Mouse (Mus musculus) embryonic facial prominence, embryonic 15.5 days (tissue): ENCODE results near the gene Mfsd12. TPM values are rescaled to one million over a fixed set of nuclear protein-coding genes. Genes with fewer than 3 reads are reported as not detected.

Experiments used
- ATAC-seq: fragments of 200-750 bp; cut with Nextera tagmentation; 2 replicates; pipeline ENCODE4 v1.8.0; 2017; ENCODE audit warnings: low read depth, moderate TSS enrichment; ENCODE audit not compliant: insufficient number of reproducible peaks, low FRiP score, low TSS enrichment
- H3K27ac ChIP-seq: fragments of 300-500 bp; sonication (generic); replicated peaks from 2 replicates; pipeline ENCODE4 v1.5.1; 2015; ENCODE audit warnings: mild to moderate bottlenecking, inconsistent platforms
- H3K27me3 ChIP-seq: fragments of 300-500 bp; sonication (generic); 2 replicates; pipeline ENCODE4 v1.6.1; 2015; ENCODE audit warnings: inconsistent platforms
- H3K36me3 ChIP-seq: fragments of 300-500 bp; sonication (generic); 2 replicates; pipeline ENCODE4 v1.6.1; 2015; ENCODE audit warnings: mild to moderate bottlenecking, inconsistent platforms
- H3K4me1 ChIP-seq: fragments of 300-500 bp; sonication (generic); 2 replicates; pipeline ENCODE4 v1.6.1; 2015; ENCODE audit warnings: inconsistent platforms
- H3K4me2 ChIP-seq: fragments of 300-500 bp; sonication (generic); replicated peaks from 2 replicates; pipeline ENCODE4 v1.6.1; 2015; ENCODE audit warnings: mild to moderate bottlenecking, inconsistent platforms
- H3K4me3 ChIP-seq: fragments of 300-500 bp; sonication (generic); replicated peaks from 2 replicates; pipeline ENCODE4 v1.5.1; 2015; ENCODE audit warnings: mild to moderate bottlenecking, inconsistent platforms
- H3K9ac ChIP-seq: fragments of 300-500 bp; sonication (generic); 2 replicates; pipeline ENCODE4 v1.6.1; 2015; ENCODE audit warnings: inconsistent platforms
- H3K9me3 ChIP-seq: fragments of 300-500 bp; sonication (generic); replicated peaks from 2 replicates; pipeline ENCODE4 v1.6.1; 2016; ENCODE audit warnings: inconsistent platforms
- whole genome bisulfite sequencing: fragments of 180-500 bp; shearing (Covaris S2); methylation state at CpG from one replicate; pipeline ENCODE4 v1.1.7; 2015; 5-methylcytosine and 5-hydroxymethylcytosine counted together
- polyA plus RNA-seq: library from polyadenylated mRNA; unstranded; fragments of >200 nt; fragmentation: Nextera tagmentation; extraction: Ambion mirVana; gene quantifications from 2 replicates; pipeline ENCODE4 v1.2.1, GENCODE M21; 2015

The Mfsd12 gene
- polyA plus RNA-seq, 1 experiment from 2014 or later: 15.8 TPM

DNA sequence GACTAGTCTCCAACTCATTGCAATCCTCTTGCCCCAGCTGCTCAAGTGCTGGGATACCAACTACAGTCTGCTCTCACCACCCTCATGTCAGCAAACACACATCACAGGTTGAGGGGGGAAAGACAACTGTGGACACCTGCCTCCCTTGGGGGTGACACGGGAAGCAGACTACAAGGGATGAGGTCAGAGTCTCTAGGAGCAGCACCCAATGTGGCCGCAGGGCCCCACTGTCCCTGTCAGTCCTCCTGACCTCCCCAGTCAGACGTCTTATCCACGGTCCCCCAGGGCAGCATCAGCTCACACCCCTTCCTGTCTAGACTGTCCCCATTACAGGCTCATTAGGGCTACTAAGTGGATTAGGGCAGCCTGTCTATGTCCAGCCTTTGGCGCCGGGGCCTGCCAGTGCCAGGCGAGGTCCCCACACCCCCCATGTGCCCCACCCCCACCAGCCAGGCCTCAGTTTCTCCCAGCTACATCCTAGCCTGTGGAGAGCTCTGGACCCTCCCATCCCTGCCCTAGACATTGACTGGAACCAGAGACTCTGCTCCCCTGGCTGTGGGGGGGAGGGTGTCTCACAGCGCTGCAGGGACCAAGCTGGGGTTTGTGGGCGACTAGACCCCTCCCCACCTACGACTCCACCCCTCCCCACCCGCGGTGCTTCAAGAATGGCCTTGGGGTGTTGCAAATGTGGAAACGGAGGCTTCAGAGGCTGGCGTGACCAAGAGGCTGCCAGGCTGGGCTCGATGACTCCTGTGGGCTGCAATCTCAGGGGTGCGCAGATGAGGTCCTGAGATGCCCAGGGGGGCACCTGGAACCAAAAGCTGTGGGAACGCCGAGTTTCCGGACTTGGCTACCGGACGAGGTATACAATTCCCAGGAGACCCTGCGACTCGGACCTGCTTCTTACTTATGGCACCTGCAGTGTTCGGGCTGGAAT, 49.5 kb downstream of the Mfsd12 start:
- Histone ChIP-seq H3K4me1 (peaks cover 84% of the 10 kb centered on the region), H3K9ac (no peak overlapping the region), H3K9me3 (no peaks in the 10 kb centered on the region), H3K27ac (peak overlapping the region; percentile 5; the same call in 1 of the 2 replicates), H3K36me3 (peaks cover 59% of the 10 kb centered on the region), H3K4me3 (peak overlapping the region; percentile 19), H3K4me2 (peak overlapping the region; percentile 21), H3K27me3 (no peaks in the 10 kb centered on the region)
- WGBS: 32% methylated on average over 24 of the region's 24 CpGs
- ATAC-seq: no peak

DNA sequence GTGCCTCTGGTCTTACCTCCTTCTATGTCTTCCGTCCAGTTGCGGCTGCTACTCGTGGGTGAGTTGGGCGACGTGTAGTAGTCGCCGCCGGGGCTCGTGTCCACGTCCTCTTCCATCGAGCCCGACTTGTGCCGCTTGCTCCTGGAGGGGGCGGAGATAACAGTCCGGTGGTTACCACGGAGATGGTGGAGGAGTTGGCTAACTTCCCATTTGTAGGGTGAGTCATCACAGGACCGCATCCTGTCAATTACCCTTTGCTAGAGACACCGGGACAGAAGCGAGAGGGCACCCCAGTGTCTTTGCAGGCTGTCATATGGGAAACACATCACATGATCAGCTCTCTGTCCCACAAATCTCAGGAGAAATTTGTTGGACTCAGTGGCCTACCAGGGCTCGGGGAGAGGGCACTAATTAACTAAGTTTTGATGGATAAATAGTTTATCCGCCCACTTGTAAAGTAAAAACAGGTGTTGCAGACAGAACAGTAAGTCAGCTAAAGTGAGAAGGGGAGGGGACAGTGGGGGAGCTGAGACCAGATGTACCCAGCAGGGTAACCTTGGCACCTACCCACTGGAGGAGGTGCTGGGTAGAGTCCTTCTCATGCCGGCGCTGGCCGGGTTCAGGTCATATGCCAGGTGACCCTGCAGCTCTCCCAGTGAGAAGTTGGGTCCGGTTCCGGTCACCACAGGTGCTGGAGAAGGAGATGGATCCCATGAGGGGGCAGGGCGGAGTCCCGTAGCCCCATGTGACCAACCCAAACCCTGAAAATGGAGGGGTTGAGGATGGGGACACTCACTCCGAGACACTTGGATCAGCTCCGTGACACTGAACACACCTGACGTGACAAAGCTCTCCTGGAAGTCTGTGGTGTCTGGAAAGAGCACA, 50.5 kb downstream of the Mfsd12 start:
- no peak overlapping the region for H3K9ac ChIP-seq
- ATAC-seq: no peak

DNA sequence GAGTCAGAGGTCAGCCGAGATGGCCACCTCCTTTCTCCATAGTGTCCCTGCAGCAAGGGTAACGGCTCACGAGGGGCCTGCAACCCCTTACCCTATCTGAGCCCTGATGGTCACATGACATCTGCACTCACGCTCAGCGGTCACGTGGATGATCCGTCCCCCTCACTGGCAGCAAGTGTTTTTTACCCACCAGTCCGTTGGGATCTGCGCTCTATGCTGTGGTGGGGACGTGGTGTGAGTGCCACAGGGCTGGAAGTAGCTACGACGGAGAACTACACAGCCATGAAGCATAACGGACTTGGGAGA, 51.1 kb downstream of the Mfsd12 start:
- Histone ChIP-seq H3K4me2 (no peak overlapping the region), H3K4me3 (no peak overlapping the region), H3K27me3 (no peaks in the 10 kb centered on the region), H3K27ac (peak overlapping the region; percentile 60; the same call in 1 of the 2 replicates), H3K9ac (no peak overlapping the region), H3K9me3 (no peaks in the 10 kb centered on the region), H3K36me3 (peaks cover 64% of the 10 kb centered on the region), H3K4me1 (peaks cover 84% of the 10 kb centered on the region)
- no peak for ATAC-seq
- 54% methylated on average over 13 of the region's 13 CpGs for WGBS

More for the DNA sequence above, 50.5 kb downstream of the Mfsd12 start:
- peak overlapping the region; percentile 5 for H3K27ac ChIP-seq
- H3K4me2 ChIP-seq: peak overlapping the region; percentile 21
- peaks cover 84% of the 10 kb centered on the region for H3K4me1 ChIP-seq
- peak overlapping the region; percentile 19 for H3K4me3 ChIP-seq
- no peaks in the 10 kb centered on the region for H3K9me3 ChIP-seq
- 25% methylated on average over 31 of the region's 31 CpGs for WGBS
- no peaks in the 10 kb centered on the region for H3K27me3 ChIP-seq
- peaks cover 60% of the 10 kb centered on the region for H3K36me3 ChIP-seq

DNA sequence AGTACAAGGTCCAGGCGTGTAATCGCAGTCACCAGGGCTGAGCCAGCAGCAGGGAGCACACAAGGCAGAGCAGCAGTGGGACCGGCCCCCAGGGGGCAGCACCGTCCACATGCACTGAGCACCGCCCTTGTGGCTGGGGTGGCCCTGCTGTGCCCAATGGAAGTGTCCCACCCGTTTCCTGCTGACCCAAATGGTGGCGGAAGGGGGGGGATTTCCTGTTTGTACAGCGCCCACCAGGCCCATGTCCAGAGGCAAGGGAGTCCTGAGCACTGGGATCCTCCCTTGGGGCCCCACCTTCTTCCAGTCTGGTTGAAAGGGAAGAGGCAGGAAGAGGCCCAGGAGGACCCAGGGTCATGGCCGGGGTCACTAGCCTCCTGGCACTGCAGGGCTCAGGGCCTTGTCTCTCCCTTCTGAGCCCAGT, 51.6 kb downstream of the Mfsd12 start:
- H3K27ac ChIP-seq: peak overlapping the region; percentile 60; the same call in 1 of the 2 replicates
- peak; percentile 52; the same call in 1 of the 2 replicates for ATAC-seq
- H3K4me3 ChIP-seq: no peak overlapping the region
- 31% methylated on average over 9 of the region's 9 CpGs for WGBS
- peaks cover 59% of the 10 kb centered on the region for H3K36me3 ChIP-seq
- H3K4me2 ChIP-seq: no peak overlapping the region
- H3K9ac ChIP-seq: no peak overlapping the region
- H3K9me3 ChIP-seq: no peaks in the 10 kb centered on the region
- H3K4me1 ChIP-seq: peaks cover 84% of the 10 kb centered on the region
- no peaks in the 10 kb centered on the region for H3K27me3 ChIP-seq

DNA sequence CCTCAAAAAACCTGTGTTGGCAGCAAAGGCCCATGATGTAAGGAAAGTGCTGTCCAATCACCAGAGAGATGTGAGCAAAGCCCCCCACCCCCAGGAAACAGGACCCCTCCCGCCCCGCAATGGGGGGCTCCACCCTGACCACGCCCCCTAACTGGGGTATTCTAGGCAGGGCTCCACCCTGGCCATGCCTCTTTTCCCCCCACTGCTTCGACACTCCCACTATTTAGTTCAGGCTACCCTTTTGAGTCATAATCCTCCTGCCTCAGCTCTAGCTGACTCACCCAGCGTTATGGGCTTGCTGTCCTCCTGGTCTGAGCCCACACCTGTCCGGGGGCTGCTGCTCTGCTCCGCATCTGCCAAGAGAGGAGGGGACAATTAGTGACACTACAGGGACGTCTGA, 52.0 kb downstream of the Mfsd12 start:
- no peak overlapping the region for H3K4me3 ChIP-seq
- H3K27ac ChIP-seq: peak overlapping the region; percentile 58; the same call in 1 of the 2 replicates
- H3K9me3 ChIP-seq: no peaks in the 10 kb centered on the region
- no peak overlapping the region for H3K4me2 ChIP-seq
- H3K9ac ChIP-seq: no peak overlapping the region
- 14% methylated on average over 8 of the region's 8 CpGs for WGBS
- H3K36me3 ChIP-seq: peaks cover 55% of the 10 kb centered on the region
- H3K4me1 ChIP-seq: peaks cover 85% of the 10 kb centered on the region
- no peak for ATAC-seq
- no peaks in the 10 kb centered on the region for H3K27me3 ChIP-seq

DNA sequence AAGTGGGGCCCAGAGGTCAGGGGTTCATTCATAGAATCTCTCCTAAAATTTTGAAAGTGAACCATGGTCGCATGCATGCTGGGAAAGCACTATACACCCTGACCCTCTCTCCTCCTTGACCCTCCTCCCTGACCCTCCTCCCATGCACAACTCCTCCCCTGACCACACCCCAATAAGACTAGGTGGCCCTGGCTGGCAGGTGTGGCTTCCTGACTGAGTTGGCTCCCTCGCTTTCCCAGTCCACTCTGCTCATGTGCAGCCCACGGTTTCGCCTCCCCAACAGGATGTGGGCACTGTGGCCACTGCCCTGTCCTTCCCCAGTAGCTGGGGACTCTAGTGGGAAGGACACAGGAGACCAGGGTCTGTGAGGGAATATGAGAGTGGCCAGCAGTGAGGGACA, 53.1 kb downstream of the Mfsd12 start:
- Histone ChIP-seq H3K27ac (peak overlapping the region; percentile 86; the same call in 1 of the 2 replicates), H3K36me3 (peaks cover 51% of the 10 kb centered on the region)

DNA sequence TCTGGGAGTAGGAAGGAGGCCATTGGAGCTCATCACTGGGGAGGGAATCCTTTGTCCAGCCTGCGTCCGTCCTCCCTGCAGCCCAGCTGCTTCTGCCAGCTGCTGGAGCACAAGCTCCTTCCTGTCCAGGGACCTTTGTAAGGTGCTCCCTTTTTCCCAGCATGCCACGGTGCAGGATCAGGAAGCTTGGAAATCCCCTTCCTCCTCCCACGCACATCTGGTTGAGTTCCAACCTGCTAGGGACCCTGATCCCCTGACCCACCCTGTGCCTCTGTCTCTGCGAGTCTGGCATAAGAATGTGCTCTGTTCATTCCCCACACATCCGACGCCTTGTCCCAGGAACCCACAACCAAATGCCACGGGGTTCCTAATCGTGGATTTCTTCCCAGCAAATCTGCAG, 53.7 kb downstream of the Mfsd12 start:
- Histone ChIP-seq H3K9me3 (no peaks in the 10 kb centered on the region), H3K4me3 (no peak overlapping the region), H3K9ac (no peak overlapping the region), H3K27ac (peak overlapping the region; percentile 86), H3K4me1 (peaks cover 98% of the 10 kb centered on the region), H3K27me3 (no peaks in the 10 kb centered on the region), H3K4me2 (no peak overlapping the region), H3K36me3 (peaks cover 46% of the 10 kb centered on the region)
- 67% methylated on average over 9 of the region's 9 CpGs for WGBS
- ATAC-seq: no peak

More for the DNA sequence above, 53.1 kb downstream of the Mfsd12 start:
- Histone ChIP-seq H3K4me1 (peaks cover 92% of the 10 kb centered on the region), H3K27me3 (no peaks in the 10 kb centered on the region), H3K9me3 (no peaks in the 10 kb centered on the region), H3K9ac (no peak overlapping the region), H3K4me2 (no peak overlapping the region), H3K4me3 (no peak overlapping the region)
- 73% methylated on average over 4 of the region's 4 CpGs for WGBS
- ATAC-seq: no peak

DNA sequence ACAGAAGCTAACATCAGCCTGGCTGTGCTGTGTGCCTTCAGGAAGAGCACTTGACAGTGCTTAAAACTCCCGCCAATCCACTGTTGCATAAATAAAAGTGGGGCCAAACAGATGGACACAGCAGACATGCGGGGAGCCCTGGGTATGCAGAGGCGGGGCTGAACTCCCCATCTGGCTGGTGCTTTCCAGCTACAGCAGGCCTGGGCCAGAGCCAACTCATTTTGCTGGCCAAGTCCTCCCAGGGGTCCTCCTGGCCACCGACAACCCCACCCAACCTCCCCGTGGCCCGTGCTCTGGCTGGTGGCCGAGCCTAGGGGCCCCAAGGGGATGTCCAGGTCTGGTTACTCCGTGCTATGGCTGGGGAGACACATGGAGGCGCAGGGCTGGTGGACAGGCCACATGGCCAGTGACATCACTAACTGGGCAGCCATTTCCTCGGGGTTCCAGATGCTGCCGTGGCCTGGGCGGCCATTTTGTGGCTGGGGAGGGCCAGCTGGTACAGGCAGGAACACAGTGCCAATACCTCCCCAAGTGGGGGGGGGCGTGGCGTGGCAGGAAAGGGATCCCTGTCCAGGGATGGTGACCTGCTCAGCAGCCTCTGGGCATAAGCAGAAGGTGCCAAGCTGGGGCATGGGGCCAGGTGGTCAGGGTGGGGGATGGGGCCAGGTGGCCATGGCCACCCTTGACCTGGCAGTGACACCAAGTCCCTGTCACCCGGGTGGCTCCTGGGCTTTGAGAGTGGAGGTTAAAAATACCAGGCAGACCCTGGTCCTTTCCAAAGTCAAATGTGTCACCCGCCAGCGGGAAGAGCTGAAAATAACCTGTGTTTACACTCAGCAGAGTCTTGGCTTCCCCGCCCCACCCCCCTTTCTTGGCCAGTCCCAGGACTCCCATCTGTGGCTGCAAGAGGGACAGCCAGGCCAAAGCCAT, 54.4 kb downstream of the Mfsd12 start:
- no peaks in the 10 kb centered on the region for H3K27me3 ChIP-seq
- H3K4me1 ChIP-seq: peaks cover 100% of the 10 kb centered on the region
- no peaks in the 10 kb centered on the region for H3K9me3 ChIP-seq
- H3K4me3 ChIP-seq: no peak overlapping the region
- H3K36me3 ChIP-seq: peaks cover 39% of the 10 kb centered on the region
- H3K9ac ChIP-seq: no peak overlapping the region
- no peak overlapping the region for H3K4me2 ChIP-seq
- no peak for ATAC-seq
- WGBS: 48% methylated on average over 18 of the region's 18 CpGs
- peak overlapping the region; percentile 86 for H3K27ac ChIP-seq

DNA sequence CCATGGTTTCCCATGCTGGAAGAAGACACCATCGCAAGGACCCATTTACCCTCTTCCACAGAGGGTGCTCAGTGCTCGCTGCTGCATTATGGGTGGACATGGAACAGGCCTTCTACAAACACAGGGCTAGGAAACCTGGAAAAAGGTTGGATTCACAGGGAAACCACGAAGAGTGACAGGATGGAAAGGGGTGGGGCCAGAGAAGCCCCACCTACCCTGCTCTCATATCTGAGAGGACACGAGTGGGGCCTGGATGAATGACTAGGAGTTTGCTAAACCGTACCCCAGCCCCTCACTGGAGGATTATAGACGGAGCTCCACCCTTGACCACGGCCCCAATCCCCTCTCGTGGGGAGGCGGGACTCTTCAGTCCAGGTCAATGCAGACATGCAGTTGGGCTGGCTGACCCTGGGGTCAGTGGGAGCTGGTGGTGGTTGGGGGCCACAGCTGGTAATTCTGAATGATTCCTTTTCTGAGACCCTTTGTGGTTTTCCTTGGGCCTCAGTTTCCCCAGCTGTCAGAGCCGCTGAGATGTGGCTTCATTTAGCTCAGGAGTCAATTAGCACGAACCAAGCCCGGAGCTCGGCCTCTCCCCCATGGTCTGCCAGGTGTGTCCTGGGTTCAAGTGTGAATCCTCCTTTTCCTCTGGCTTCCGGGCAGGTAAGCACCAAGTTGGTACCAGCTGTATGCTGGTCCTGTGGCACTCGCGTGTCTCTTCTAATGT, 55.5 kb downstream of the Mfsd12 start:
- peaks cover 35% of the 10 kb centered on the region for H3K36me3 ChIP-seq
- H3K4me3 ChIP-seq: no peak overlapping the region
- WGBS: 73% methylated on average over 16 of the region's 16 CpGs
- no peak overlapping the region for H3K4me2 ChIP-seq
- H3K27me3 ChIP-seq: no peaks in the 10 kb centered on the region
- H3K9ac ChIP-seq: no peak overlapping the region
- H3K4me1 ChIP-seq: peaks cover 100% of the 10 kb centered on the region
- no peaks in the 10 kb centered on the region for H3K9me3 ChIP-seq
- H3K27ac ChIP-seq: peak overlapping the region; percentile 86
- no peak for ATAC-seq
